Mouse (Mus musculus): Measurements from ENCODE around the gene Mdfi. TPM values are rescaled to one million over a fixed set of nuclear protein-coding genes. Genes with fewer than 3 reads are reported as not detected.

The Mdfi gene
- polyA plus RNA-seq, 1 experiment from 2014 or later = 32.0 TPM

- no peak for ATAC-seq (ENCODE audit: insufficient number of reproducible peaks, insufficient read depth, low FRiP score, low read depth)
- Histone ChIP-seq H3K4me2 (replicated peaks; ENCODE audit: low read depth, low read length) (no peak overlapping the region), H3K27ac (ENCODE audit: low read length) (no peak overlapping the region), H3K36me3 (ENCODE audit: control insufficient read depth, insufficient read depth, low read length) (no peaks in the 10 kb centered on the region), H3K9ac (replicated peaks; ENCODE audit: low read depth, low read length) (no peak overlapping the region), H3K9me3 (ENCODE audit: control insufficient read depth, low read depth, low read length) (no peaks in the 10 kb centered on the region), H3K4me1 (ENCODE audit: control insufficient read depth, insufficient read depth, low read length) (peaks cover 7% of the 10 kb centered on the region; the same call in 1 of the 2 replicates), H3K4me3 (ENCODE audit: low read depth, low read length) (no peak overlapping the region), H3K27me3 (ENCODE audit: control insufficient read depth, insufficient read depth, low read length) (no peaks in the 10 kb centered on the region)
- WGBS = 89% methylated on average over 8 of the region's 8 CpGs
Measured at GRCm38 (mm10) chr17:47841521-47841920, 7.0 kb upstream of the Mdfi start.

- no peaks in the 10 kb centered on the region for H3K27me3 ChIP-seq (ENCODE audit: control insufficient read depth, insufficient read depth, low read length)
- H3K4me1 ChIP-seq (ENCODE audit: control insufficient read depth, insufficient read depth, low read length) = peaks cover 17% of the 10 kb centered on the region; the same call in 1 of the 2 replicates
- no peak overlapping the region for H3K4me2 ChIP-seq (replicated peaks; ENCODE audit: low read depth, low read length)
- WGBS = 27% methylated on average over 6 of the region's 6 CpGs
- ATAC-seq (ENCODE audit: insufficient number of reproducible peaks, insufficient read depth, low FRiP score, low read depth) = no peak
- H3K27ac ChIP-seq (ENCODE audit: low read length) = no peak overlapping the region
- no peaks in the 10 kb centered on the region for H3K9me3 ChIP-seq (ENCODE audit: control insufficient read depth, low read depth, low read length)
- no peak overlapping the region for H3K9ac ChIP-seq (replicated peaks; ENCODE audit: low read depth, low read length)
- H3K36me3 ChIP-seq (ENCODE audit: control insufficient read depth, insufficient read depth, low read length) = no peaks in the 10 kb centered on the region
- no peak overlapping the region for H3K4me3 ChIP-seq (ENCODE audit: low read depth, low read length)
Measured at GRCm38 (mm10) chr17:47837808-47838207, 3.3 kb upstream of the Mdfi start.

GRCm38 (mm10) chr17:47833628-47834481 lies 636 bp downstream of the Mdfi start:
- 2% methylated on average over 45 of the region's 45 CpGs for WGBS
- no peaks in the 10 kb centered on the region for H3K9me3 ChIP-seq (ENCODE audit: control insufficient read depth, low read depth, low read length)

GRCm38 (mm10) chr17:47833029-47833627 lies 1.4 kb downstream of the Mdfi start:
- Histone ChIP-seq H3K27ac (ENCODE audit: low read length) (peak overlapping the region; percentile 85), H3K9ac (replicated peaks; ENCODE audit: low read depth, low read length) (peak overlapping the region; percentile 73), H3K4me2 (replicated peaks; ENCODE audit: low read depth, low read length) (peak overlapping the region; percentile 71), H3K27me3 (ENCODE audit: control insufficient read depth, insufficient read depth, low read length) (no peaks in the 10 kb centered on the region), H3K9me3 (ENCODE audit: control insufficient read depth, low read depth, low read length) (no peaks in the 10 kb centered on the region), H3K4me1 (ENCODE audit: control insufficient read depth, insufficient read depth, low read length) (peaks cover 27% of the 10 kb centered on the region; the same call in 1 of the 2 replicates), H3K4me3 (ENCODE audit: low read depth, low read length) (peak overlapping the region; percentile 85), H3K36me3 (ENCODE audit: control insufficient read depth, insufficient read depth, low read length) (no peaks in the 10 kb centered on the region)
- WGBS = under 1% methylated on average over 33 of the region's 45 CpGs
- peak; percentile 57 for ATAC-seq (ENCODE audit: insufficient number of reproducible peaks, insufficient read depth, low FRiP score, low read depth)

More at GRCm38 (mm10) chr17:47833628-47834481, 636 bp downstream of the Mdfi start:
- Histone ChIP-seq H3K36me3 (ENCODE audit: control insufficient read depth, insufficient read depth, low read length) (no peaks in the 10 kb centered on the region), H3K27me3 (ENCODE audit: control insufficient read depth, insufficient read depth, low read length) (no peaks in the 10 kb centered on the region), H3K4me1 (ENCODE audit: control insufficient read depth, insufficient read depth, low read length) (peaks cover 27% of the 10 kb centered on the region; the same call in 1 of the 2 replicates), H3K4me3 (ENCODE audit: low read depth, low read length) (peak overlapping the region; percentile 85), H3K27ac (ENCODE audit: low read length) (peak overlapping the region; percentile 85), H3K9ac (replicated peaks; ENCODE audit: low read depth, low read length) (peak overlapping the region; percentile 73), H3K4me2 (replicated peaks; ENCODE audit: low read depth, low read length) (peak overlapping the region; percentile 71)
- ATAC-seq (ENCODE audit: insufficient number of reproducible peaks, insufficient read depth, low FRiP score, low read depth) = no peak

GRCm38 (mm10) chr17:47832501-47833028 lies 1.9 kb downstream of the Mdfi start:
- Histone ChIP-seq H3K9ac (replicated peaks; ENCODE audit: low read depth, low read length) (peak overlapping the region; percentile 73), H3K4me3 (ENCODE audit: low read depth, low read length) (peak overlapping the region; percentile 85), H3K9me3 (ENCODE audit: control insufficient read depth, low read depth, low read length) (no peaks in the 10 kb centered on the region), H3K4me1 (ENCODE audit: control insufficient read depth, insufficient read depth, low read length) (peaks cover 26% of the 10 kb centered on the region; the same call in 1 of the 2 replicates), H3K27ac (ENCODE audit: low read length) (peak overlapping the region; percentile 85), H3K27me3 (ENCODE audit: control insufficient read depth, insufficient read depth, low read length) (no peaks in the 10 kb centered on the region), H3K36me3 (ENCODE audit: control insufficient read depth, insufficient read depth, low read length) (no peaks in the 10 kb centered on the region), H3K4me2 (replicated peaks; ENCODE audit: low read depth, low read length) (peak overlapping the region; percentile 71)
- 0% methylated on average over 16 of the region's 17 CpGs for WGBS
- peak; percentile 58 for ATAC-seq (ENCODE audit: insufficient number of reproducible peaks, insufficient read depth, low FRiP score, low read depth)

- H3K9me3 ChIP-seq (ENCODE audit: control insufficient read depth, low read depth, low read length) = no peaks in the 10 kb centered on the region
- WGBS = 40% methylated on average over 5 of the region's 5 CpGs
- peaks cover 25% of the 10 kb centered on the region; the same call in 1 of the 2 replicates for H3K4me1 ChIP-seq (ENCODE audit: control insufficient read depth, insufficient read depth, low read length)
- H3K9ac ChIP-seq (replicated peaks; ENCODE audit: low read depth, low read length) = peak overlapping the region; percentile 73; the same call in 1 of the 2 replicates
- H3K36me3 ChIP-seq (ENCODE audit: control insufficient read depth, insufficient read depth, low read length) = peaks cover 6% of the 10 kb centered on the region
- peak overlapping the region; percentile 71 for H3K4me2 ChIP-seq (replicated peaks; ENCODE audit: low read depth, low read length)
- peak overlapping the region; percentile 85 for H3K4me3 ChIP-seq (ENCODE audit: low read depth, low read length)
- peak overlapping the region; percentile 85 for H3K27ac ChIP-seq (ENCODE audit: low read length)
- no peaks in the 10 kb centered on the region for H3K27me3 ChIP-seq (ENCODE audit: control insufficient read depth, insufficient read depth, low read length)
- no peak for ATAC-seq (ENCODE audit: insufficient number of reproducible peaks, insufficient read depth, low FRiP score, low read depth)
Measured at GRCm38 (mm10) chr17:47831772-47832171, 2.7 kb downstream of the Mdfi start.

GRCm38 (mm10) chr17:47831161-47831560 lies 3.3 kb downstream of the Mdfi start:
- Histone ChIP-seq H3K36me3 (ENCODE audit: control insufficient read depth, insufficient read depth, low read length) (peaks cover 7% of the 10 kb centered on the region), H3K9ac (replicated peaks; ENCODE audit: low read depth, low read length) (0 out of 2 replicates have a peak overlapping the region, but pooled peaks have one; percentile 73), H3K9me3 (ENCODE audit: control insufficient read depth, low read depth, low read length) (no peaks in the 10 kb centered on the region), H3K27me3 (ENCODE audit: control insufficient read depth, insufficient read depth, low read length) (no peaks in the 10 kb centered on the region), H3K27ac (ENCODE audit: low read length) (no peak overlapping the region), H3K4me2 (replicated peaks; ENCODE audit: low read depth, low read length) (peak overlapping the region; percentile 71), H3K4me1 (ENCODE audit: control insufficient read depth, insufficient read depth, low read length) (peaks cover 25% of the 10 kb centered on the region; the same call in 1 of the 2 replicates), H3K4me3 (ENCODE audit: low read depth, low read length) (peak overlapping the region; percentile 85)
- 14% methylated on average over 9 of the region's 9 CpGs for WGBS
- no peak for ATAC-seq (ENCODE audit: insufficient number of reproducible peaks, insufficient read depth, low FRiP score, low read depth)

GRCm38 (mm10) chr17:47821339-47821738 lies 13.2 kb downstream of the Mdfi start:
- Histone ChIP-seq H3K9me3 (ENCODE audit: control insufficient read depth, low read depth, low read length) (no peaks in the 10 kb centered on the region), H3K4me1 (ENCODE audit: control insufficient read depth, insufficient read depth, low read length) (0 out of 2 replicates have a peak, but pooled peaks cover 7% of the 10 kb centered on the region), H3K4me2 (replicated peaks; ENCODE audit: low read depth, low read length) (no peak overlapping the region), H3K27me3 (ENCODE audit: control insufficient read depth, insufficient read depth, low read length) (no peaks in the 10 kb centered on the region), H3K27ac (ENCODE audit: low read length) (peak overlapping the region; percentile 36; the same call in 1 of the 2 replicates), H3K4me3 (ENCODE audit: low read depth, low read length) (no peak overlapping the region), H3K36me3 (ENCODE audit: control insufficient read depth, insufficient read depth, low read length) (peaks cover 35% of the 10 kb centered on the region), H3K9ac (replicated peaks; ENCODE audit: low read depth, low read length) (no peak overlapping the region)
- peak; percentile 73 for ATAC-seq (ENCODE audit: insufficient number of reproducible peaks, insufficient read depth, low FRiP score, low read depth)
- 60% methylated on average over 8 of the region's 8 CpGs for WGBS
